Mouse (Mus musculus) thymus, adult 2 months (tissue): Measurements from ENCODE around the gene Dguok.

Experiments
- CTCF ChIP-seq: fragments of 200-500 bp; IDR thresholded peaks from 2 replicates; pipeline ENCODE4 v1.5.1; 2012; ENCODE audit warnings: mild to moderate bottlenecking, control low read depth, low read length, moderate library complexity, borderline replicate concordance; ENCODE audit not compliant: control insufficient read depth, poor library complexity, insufficient read depth; ENCODE audit errors: extremely low read depth
- POLR2A ChIP-seq: fragments of 200-500 bp; IDR thresholded peaks from 2 replicates; pipeline ENCODE4 v1.6.1; 2012; ENCODE audit warnings: mild to moderate bottlenecking, low read length, control low read depth, moderate library complexity; ENCODE audit not compliant: control insufficient read depth, poor library complexity, insufficient read depth; ENCODE audit errors: extremely low read depth

DNA sequence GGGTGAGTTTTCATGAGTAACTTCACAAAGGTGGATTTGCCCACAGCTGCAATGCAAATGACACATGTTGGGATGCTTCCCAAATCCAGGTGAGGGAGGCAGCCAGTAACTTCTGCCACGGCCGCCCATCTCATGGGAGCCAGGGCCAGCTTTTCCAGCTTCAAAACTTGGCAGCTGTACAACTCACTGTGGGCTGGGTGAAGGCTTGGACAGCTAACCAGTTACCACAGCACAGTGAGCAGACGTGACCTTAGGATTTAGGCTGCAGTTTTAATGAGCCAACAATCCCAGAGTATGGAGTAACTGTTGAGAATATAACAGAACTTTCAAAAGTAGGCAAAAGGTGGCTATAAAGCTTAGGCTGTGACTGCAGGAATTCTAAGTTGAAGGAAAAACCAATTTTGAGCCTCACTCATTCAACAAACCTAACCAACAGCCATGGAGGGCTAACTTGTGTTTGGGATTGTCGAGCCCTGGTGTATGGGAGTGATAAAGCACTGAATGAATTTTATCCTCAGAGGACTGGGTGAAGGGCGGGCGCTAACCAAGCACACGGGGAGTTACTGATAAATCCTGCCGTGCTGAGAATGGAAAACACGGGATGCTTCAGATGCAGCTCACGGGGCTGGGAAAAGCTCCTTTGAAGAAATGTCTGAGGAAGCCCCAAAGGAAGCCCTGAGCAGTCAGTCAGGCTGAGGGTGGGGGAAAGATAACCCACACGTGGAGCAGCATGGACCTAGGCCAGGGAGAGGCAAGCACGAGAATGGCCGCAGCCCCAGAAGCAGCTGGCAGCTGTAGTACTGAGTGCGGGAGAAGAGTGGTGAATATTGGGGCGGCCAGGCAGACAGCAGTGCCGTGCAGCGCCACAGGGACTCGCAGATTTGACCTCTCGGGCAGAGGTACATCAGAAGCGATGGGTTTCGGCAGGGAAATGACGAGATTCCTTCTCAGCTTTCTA is 9.7 kb downstream of the Dguok start:
- TF ChIP-seq CTCF (no peak), POLR2A (no peak)
